Mouse (Mus musculus) cerebellum, adult (tissue): Measurements from ENCODE around the gene Gm4307.
"Not testable (repeated sequence)": the region's sequence is repeated elsewhere in the genome, so short reads cannot be mapped to it uniquely, and the experiment has no call there.

Experiments
- ATAC-seq: cut with Nextera tagmentation; 2 replicates; pipeline ENCODE4 v1.9.2; 2017; ENCODE audit warnings: mild to moderate bottlenecking, moderate library complexity, mixed read lengths; ENCODE audit not compliant: insufficient number of reproducible peaks, low FRiP score, low TSS enrichment

Gm4307 gene

DNA sequence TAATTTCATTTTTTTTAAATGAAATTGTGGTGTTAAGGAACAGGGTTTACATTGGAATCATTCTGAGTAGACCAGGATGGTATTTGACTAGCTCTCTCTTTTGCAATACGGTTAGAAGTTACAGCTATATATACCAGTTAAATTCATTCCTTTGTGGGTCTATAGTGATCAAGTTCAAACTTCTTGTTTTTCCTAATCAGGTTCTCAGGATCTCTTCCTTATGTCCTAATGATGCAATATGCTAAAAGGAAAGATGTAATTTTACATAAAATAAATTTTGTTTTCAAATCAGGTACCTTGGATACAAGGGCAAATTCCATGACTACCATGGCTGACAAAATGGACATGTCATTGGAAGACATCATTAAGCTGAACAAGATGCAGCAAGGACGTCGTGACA, at the start of gene Gm4307:
TSS of gene Gm4307 (plus strand) at position 301 of the 400 bp plus-strand sequence.
- ATAC-seq: not testable (repeated sequence)

DNA sequence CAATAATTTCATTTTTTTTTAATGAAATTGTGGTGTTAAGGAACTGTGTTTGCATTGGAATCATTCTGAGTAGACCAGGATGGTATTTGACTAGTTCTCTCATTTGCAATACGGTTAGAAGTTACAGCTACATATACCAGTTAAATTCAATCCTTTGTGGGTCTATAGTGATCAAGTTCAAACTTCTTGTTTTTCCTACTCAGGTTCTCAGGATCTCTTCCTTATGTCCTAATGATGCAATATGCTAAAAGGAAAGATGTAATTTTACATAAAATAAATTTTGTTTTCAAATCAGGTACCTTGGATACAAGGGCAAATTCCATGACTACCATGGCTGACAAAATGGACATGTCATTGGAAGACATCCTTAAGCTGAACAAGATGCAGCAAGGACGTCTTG, 25.8 kb upstream of the Gm4307 start, which contains the start of gene Gm4301:
TSS of gene Gm4301 (plus strand) at position 301 of the 400 bp plus-strand sequence.
- ATAC-seq: not testable (repeated sequence)

DNA sequence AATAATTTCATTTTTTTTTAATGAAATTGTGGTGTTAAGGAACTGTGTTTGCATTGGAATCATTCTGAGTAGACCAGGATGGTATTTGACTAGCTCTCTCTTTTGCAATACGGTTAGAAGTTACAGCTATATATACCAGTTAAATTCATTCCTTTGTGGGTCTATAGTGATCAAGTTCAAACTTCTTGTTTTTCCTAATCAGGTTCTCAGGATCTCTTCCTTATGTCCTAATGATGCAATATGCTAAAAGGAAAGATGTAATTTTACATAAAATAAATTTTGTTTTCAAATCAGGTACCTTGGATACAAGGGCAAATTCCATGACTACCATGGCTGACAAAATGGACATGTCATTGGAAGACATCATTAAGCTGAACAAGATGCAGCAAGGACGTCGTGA, 20.6 kb upstream of the Gm4307 start, which contains the start of gene Gm4302:
TSS of gene Gm4302 (plus strand) at position 301 of the 400 bp plus-strand sequence.
- not testable (repeated sequence) for ATAC-seq

DNA sequence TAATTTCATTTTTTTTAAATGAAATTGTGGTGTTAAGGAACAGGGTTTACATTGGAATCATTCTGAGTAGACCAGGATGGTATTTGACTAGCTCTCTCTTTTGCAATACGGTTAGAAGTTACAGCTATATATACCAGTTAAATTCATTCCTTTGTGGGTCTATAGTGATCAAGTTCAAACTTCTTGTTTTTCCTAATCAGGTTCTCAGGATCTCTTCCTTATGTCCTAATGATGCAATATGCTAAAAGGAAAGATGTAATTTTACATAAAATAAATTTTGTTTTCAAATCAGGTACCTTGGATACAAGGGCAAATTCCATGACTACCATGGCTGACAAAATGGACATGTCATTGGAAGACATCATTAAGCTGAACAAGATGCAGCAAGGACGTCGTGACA, 15.5 kb upstream of the Gm4307 start, which contains the start of gene Gm4303:
TSS of gene Gm4303 (plus strand) at position 301 of the 400 bp plus-strand sequence.
- ATAC-seq: not testable (repeated sequence)

GRCm38 (mm10) chr10:100350793-100351192, 10.3 kb upstream of the Gm4307 start, which contains the start of gene Gm4305:
TSS of gene Gm4305 (plus strand) at chr10:100351093.
- not testable (repeated sequence) for ATAC-seq

DNA sequence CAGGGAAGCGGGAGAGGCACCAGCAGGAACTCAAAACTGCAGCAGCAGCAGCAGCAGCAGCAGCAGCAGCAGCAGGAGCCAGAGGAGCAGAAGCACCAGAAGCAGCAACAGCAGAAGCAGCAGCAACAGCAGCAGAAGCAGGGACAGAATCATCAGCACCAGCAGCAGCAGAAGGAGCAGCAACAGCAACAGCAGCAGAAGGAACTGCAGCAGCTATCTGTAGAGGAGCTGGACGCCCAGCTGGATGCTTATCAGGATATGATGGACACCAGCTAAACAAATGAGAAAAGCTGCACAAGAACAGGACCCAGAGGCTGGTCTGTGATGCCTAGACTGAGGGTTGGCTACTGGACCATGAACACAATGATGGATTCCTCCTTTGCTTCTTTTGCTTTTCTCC, 4.3 kb upstream of the Gm4307 start:
- ATAC-seq: not testable (repeated sequence)

- ATAC-seq: not testable (repeated sequence)
These were observed 21.3 kb downstream of the Gm4307 start, which contains the start of gene Gm4312 for GRCm38 (mm10) chr10:100382460-100382859. TSS of gene Gm4312 (minus strand) at chr10:100382560.

- ATAC-seq: not testable (repeated sequence)
These were observed 41.2 kb downstream of the Gm4307 start for GRCm38 (mm10) chr10:100402301-100402700.
